Mouse (Mus musculus) spleen, adult 2 months (tissue): Measurements from ENCODE around the gene Mcoln2.

Source experiments
- CTCF ChIP-seq: fragments of 200-500 bp; IDR thresholded peaks from 2 replicates; pipeline ENCODE4 v1.5.1; 2011; ENCODE audit warnings: mild to moderate bottlenecking, inconsistent platforms; ENCODE audit not compliant: insufficient read depth, insufficient read length, insufficient replicate concordance; ENCODE audit errors: extremely low read depth
- POLR2A ChIP-seq: fragments of 200-500 bp; IDR thresholded peaks from 2 replicates; pipeline ENCODE4 v1.6.1; 2011; ENCODE audit warnings: low read depth, low read length, inconsistent platforms

GRCm38 (mm10) chr3:146236280-146236679 is 86.6 kb downstream of the Mcoln2 start:
- TF ChIP-seq CTCF = no peak
- TF ChIP-seq POLR2A = no peak
